Mouse (Mus musculus) brain, embryonic 14.5 days (tissue): ENCODE data around the gene Hcn1.

Source experiments
- CTCF ChIP-seq: fragments of 200-500 bp; IDR thresholded peaks from 2 replicates; pipeline ENCODE4 v1.5.1; 2012; ENCODE audit warnings: inconsistent platforms, mild to moderate bottlenecking, moderate library complexity, borderline replicate concordance; ENCODE audit not compliant: insufficient read depth, insufficient read length; ENCODE audit errors: extremely low read depth
- POLR2A ChIP-seq: fragments of 200-500 bp; IDR thresholded peaks from 2 replicates; pipeline ENCODE4 v1.6.1; 2012; ENCODE audit warnings: mild to moderate bottlenecking, inconsistent platforms, borderline replicate concordance; ENCODE audit not compliant: poor library complexity, insufficient read depth, insufficient read length, severe bottlenecking; ENCODE audit errors: extremely low read depth

- TF ChIP-seq CTCF (no peak), POLR2A (no peak)
Measured at GRCm38 (mm10) chr13:117671851-117672250, 69.7 kb downstream of the Hcn1 start.
